Mouse (Mus musculus) inflammation-experienced regulatory T-cells, adult 6 months (primary cell): ENCODE results near the gene Spns3. TPM values are rescaled to one million over a fixed set of nuclear protein-coding genes. Genes with fewer than 3 reads are reported as not detected.
"Not testable (repeated sequence)": the region's sequence is repeated elsewhere in the genome, so short reads cannot be mapped to it uniquely, and the experiment has no call there.

Experiments used
- ATAC-seq: one replicate; pipeline ENCODE4 v1.8.0; 2017
- polyA plus RNA-seq, 3 experiments: library from polyadenylated mRNA; unstranded; fragments of 100-300 nt; shearing (Covaris generic); gene quantifications; one replicate each; pipeline ENCODE4 v1.2.1; 2017

The Spns3 gene
- polyA plus RNA-seq, 3 experiments from 2014 or later, result 0.24 to 1.2 (median 0.25) TPM

GRCm38 (mm10) chr11:72556953-72557352 is 6.6 kb upstream of the Spns3 start:
- no peak for ATAC-seq

- no peak for ATAC-seq
Measured at GRCm38 (mm10) chr11:72556470-72556869, 6.2 kb upstream of the Spns3 start.

GRCm38 (mm10) chr11:72551531-72552105 is 1.3 kb upstream of the Spns3 start:
- ATAC-seq, result no peak

GRCm38 (mm10) chr11:72547181-72547580 is 3.1 kb downstream of the Spns3 start:
- no peak for ATAC-seq

- ATAC-seq, result no peak
Measured at GRCm38 (mm10) chr11:72544716-72545115, 5.6 kb downstream of the Spns3 start.

- not testable (repeated sequence) for ATAC-seq
Measured at GRCm38 (mm10) chr11:72543692-72544091, 6.6 kb downstream of the Spns3 start.

- ATAC-seq, result no peak
Measured at GRCm38 (mm10) chr11:72542586-72542985, 7.7 kb downstream of the Spns3 start.

GRCm38 (mm10) chr11:72541928-72542327 is 8.4 kb downstream of the Spns3 start:
- no peak for ATAC-seq

GRCm38 (mm10) chr11:72540437-72540836 is 9.9 kb downstream of the Spns3 start:
- no peak for ATAC-seq

GRCm38 (mm10) chr11:72538811-72539210 is 11.5 kb downstream of the Spns3 start:
- no peak for ATAC-seq

- ATAC-seq, result no peak
Measured at GRCm38 (mm10) chr11:72538037-72538755, 12.1 kb downstream of the Spns3 start.

- ATAC-seq, result no peak
Measured at GRCm38 (mm10) chr11:72537503-72537902, 12.8 kb downstream of the Spns3 start.

GRCm38 (mm10) chr11:72535519-72535918 is 14.8 kb downstream of the Spns3 start:
- ATAC-seq, result no peak

- no peak for ATAC-seq
Measured at GRCm38 (mm10) chr11:72532890-72533289, 17.4 kb downstream of the Spns3 start.

- no peak for ATAC-seq
Measured at GRCm38 (mm10) chr11:72531632-72532031, 18.7 kb downstream of the Spns3 start.

GRCm38 (mm10) chr11:72531144-72531543 is 19.2 kb downstream of the Spns3 start:
- no peak for ATAC-seq

GRCm38 (mm10) chr11:72526190-72526589 is 24.1 kb downstream of the Spns3 start:
- ATAC-seq, result no peak

- ATAC-seq, result no peak
Measured at GRCm38 (mm10) chr11:72523711-72524110, 26.6 kb downstream of the Spns3 start.

GRCm38 (mm10) chr11:72522616-72523041 is 27.7 kb downstream of the Spns3 start:
- no peak for ATAC-seq

- ATAC-seq, result no peak
Measured at GRCm38 (mm10) chr11:72521598-72522541, 28.4 kb downstream of the Spns3 start.

- no peak for ATAC-seq
Measured at GRCm38 (mm10) chr11:72519895-72520294, 30.4 kb downstream of the Spns3 start.

- ATAC-seq, result no peak
Measured at GRCm38 (mm10) chr11:72519189-72519588, 31.1 kb downstream of the Spns3 start.

- ATAC-seq, result no peak
Measured at GRCm38 (mm10) chr11:72518449-72518848, 31.9 kb downstream of the Spns3 start.
